Mouse (Mus musculus): ENCODE results near the gene Atl1.

Atl1 gene

DNA sequence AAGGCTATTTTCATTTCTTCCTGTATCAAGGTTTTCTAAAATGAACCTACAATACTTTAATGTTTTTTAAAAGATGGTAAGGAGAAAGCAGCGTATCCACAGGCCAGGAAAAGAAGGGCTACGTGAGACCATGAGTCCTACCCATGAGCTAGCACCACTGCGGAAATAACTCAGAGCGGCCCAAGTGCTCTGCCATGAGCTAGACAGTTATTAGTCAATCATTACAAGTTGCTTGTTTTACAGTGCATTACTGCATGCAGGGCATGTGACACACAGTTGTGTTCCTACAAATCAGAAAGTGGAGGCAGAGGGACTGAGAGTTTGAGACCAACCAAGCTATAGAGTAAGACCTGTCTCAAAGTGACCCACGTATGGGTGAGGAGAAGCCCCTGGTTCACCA is 8.4 kb upstream of the Atl1 start:
- no peak for DNase-seq (ENCODE audit: low spot score)

- no peak for DNase-seq (ENCODE audit: low spot score)
These were observed 7.1 kb upstream of the Atl1 start for GRCm38 (mm10) chr12:69885170-69885923.

- no peak for DNase-seq (ENCODE audit: low spot score)
These were observed 4.6 kb upstream of the Atl1 start for GRCm38 (mm10) chr12:69887776-69888175.

GRCm38 (mm10) chr12:69888345-69888744 is 4.1 kb upstream of the Atl1 start:
- no peak for DNase-seq (ENCODE audit: low spot score)

GRCm38 (mm10) chr12:69890051-69890450 is 2.4 kb upstream of the Atl1 start:
- DNase-seq (ENCODE audit: low spot score): no peak

DNA sequence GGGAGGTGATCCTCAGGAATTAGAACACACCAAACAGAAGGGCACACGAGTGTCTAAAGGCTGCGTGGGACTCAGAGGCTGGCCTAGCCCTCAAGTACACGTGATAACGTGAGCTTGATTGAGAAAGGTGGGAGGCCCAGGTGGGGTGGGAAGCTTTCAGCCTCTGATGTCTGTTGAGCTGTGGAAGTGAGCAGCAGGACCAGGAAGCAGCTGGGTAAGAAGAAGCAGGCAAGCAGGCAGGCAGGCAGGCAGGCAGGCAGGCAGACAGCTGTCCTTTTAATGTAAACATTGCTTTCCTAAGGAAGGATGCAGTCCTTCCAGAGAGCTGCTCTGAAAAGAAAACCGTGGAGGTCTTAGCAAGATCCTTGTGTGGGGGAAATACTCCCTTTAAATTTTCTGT is 1.9 kb upstream of the Atl1 start:
- no peak for DNase-seq (ENCODE audit: low spot score)

- DNase-seq (ENCODE audit: low spot score): no peak
These were observed 693 bp upstream of the Atl1 start for GRCm38 (mm10) chr12:69891721-69892120.

DNA sequence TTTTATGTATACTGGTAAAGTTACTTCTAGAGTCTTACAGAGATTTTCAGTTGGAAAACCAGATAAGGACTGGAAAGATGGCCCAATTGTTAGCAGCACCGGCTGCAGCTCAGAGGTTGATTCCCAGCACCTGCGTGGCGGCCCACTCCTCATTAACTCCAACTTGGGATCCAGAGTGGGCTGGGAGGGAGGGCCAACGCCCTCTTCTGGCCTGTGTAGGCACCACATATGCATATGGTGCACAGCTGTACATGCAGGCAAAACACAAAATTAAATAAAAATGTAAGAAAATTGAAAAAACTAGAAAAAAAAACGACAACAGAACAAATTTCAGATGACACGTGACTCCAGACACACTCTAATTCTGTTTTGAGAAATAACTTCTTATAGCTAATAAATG is 1.5 kb downstream of the Atl1 start:
- no peak for DNase-seq (ENCODE audit: low spot score)

- no peak for DNase-seq (ENCODE audit: low spot score)
These were observed 2.6 kb downstream of the Atl1 start for GRCm38 (mm10) chr12:69895046-69895445.

DNA sequence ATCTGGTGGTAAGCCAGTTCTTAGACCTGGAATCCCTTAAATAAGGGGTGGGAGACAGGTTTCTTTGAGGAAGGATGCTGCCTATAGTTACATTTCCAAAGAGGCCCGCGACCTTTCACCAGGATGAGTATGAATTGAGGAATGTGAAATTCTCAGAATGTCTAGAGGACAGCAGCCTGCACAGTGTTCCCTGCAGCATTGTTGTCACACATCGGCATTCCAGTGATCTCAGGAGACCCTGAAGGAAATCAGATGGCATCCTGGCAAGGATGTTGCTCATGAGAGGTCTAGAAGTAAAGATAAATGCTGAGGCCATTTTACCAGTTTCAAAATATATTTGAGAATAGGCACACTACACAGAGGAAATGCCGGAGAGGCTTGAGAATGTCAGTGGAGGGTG is 5.7 kb downstream of the Atl1 start:
- no peak for DNase-seq (ENCODE audit: low spot score)

- no peak for DNase-seq (ENCODE audit: low spot score)
These were observed 12.6 kb downstream of the Atl1 start for GRCm38 (mm10) chr12:69904991-69905390.

DNA sequence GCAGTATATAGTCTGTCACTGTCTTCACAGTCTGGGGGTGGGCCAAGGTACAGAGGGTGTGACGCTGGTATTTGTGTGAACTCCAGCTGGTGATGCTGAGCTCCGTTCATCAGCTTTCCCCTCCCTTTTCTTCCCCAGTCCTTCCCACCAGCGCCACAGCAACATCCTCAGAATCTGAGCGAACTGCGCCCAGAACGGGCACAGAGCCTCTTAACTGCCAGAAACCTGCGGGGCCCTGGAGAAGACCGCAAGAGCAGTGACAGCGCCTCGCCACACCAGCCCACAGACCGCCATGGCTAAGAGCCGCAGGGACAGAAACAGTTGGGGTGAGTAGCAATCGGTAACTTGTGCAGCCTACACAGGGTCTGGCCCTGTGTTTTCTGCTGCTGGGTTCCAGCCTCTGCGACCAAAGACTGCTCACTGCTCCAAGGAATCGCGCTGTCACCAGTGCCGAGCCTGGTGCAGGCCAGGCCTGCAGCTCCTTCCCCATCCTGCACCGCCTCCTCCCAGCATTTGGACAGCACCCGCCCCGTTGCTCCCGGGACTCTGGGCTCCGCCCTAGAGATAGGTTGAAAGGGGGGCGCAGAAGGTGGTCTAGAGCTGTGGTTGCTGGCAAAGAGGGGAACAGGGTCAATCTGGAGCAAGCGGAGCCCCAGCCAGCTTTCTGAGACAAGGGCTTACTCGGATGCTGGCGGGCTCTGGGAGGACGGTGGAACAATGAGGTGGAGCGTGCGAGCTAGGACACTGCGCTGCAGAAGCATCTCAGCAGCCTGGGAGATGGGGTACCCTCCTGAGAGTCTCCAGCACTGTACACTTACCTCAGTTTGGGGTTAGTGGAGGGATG is 15.5 kb downstream of the Atl1 start:
- DNase-seq (ENCODE audit: low spot score): no peak

DNA sequence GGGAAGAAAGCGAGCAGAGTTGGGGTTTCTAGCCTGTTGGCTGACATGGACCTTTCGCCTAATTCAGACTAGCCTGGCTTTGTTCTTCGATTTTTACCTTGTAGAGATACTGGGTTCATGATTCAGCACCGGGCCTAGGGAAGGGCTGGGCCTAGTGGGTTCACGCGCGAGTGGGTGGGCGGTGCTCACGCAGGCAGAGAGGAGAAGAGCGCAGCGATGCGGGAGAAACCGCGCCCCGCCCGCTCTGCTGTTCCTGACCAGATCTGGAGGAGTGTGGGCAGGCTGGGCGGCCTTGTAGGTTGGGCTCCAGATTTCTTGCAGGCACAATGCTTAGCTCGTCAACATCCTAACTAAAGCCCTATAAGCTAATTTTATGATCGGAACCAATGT is 16.1 kb downstream of the Atl1 start:
- DNase-seq (ENCODE audit: low spot score): no peak

GRCm38 (mm10) chr12:69911906-69912305 is 19.5 kb downstream of the Atl1 start:
- no peak for DNase-seq (ENCODE audit: low spot score)

DNA sequence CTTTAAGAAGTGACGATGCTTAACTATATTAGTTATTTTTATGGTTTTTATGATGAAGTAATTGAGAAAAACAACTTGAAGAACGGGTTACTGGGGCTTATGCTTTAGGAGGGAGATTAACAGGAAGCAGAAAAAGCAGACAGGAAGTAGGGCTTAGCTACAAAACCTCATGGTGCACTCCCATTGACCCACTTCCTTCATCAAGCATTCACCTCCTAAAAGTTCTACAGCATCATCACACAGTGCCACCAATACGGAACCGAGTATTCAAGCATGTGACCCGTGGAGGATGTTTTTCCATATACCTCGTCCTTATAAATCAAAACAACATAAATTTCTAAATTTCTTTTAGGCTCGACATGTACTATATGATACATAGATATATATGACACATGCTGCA is 20.3 kb downstream of the Atl1 start:
- DNase-seq (ENCODE audit: low spot score): no peak

DNA sequence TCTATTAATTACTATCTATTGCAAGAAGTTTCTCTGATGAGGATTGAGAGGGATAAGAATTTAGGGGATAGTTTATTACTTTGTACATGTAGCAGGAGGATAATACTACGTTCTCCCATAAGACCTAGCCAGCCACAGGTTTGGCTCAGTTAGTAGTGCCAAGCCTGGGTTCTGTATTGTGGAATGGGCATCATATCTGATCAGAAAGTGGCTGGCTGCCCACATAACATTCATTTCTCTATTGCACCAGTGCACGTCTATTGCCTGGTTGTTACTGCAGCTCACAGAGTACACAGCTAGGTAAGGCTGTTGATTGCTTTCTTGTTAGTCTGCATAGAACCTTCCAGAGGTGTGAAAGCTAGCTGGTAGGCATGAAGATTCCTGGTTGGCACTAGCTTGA is 25.5 kb downstream of the Atl1 start:
- DNase-seq (ENCODE audit: low spot score): no peak

DNA sequence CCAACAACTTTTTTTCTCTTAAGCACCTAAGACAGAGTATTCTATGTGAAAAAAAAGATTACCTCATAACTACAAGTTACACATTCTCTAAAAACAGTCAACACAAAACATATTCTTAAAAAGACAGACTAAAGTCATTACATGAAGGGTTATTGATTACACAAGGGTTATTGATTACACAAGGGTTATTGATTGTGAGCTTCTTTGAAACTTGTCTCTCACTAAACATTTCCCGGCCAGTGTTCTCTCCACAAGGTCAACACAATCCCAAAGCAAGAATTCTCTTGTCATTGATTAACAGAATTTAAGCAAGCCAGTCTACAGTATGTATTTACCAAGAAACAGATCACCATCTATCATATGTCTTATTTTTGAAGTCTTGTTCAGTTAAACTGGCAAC is 29.7 kb downstream of the Atl1 start:
- no peak for DNase-seq (ENCODE audit: low spot score)

- DNase-seq (ENCODE audit: low spot score): no peak
These were observed 30.7 kb downstream of the Atl1 start for GRCm38 (mm10) chr12:69923128-69923527.

DNA sequence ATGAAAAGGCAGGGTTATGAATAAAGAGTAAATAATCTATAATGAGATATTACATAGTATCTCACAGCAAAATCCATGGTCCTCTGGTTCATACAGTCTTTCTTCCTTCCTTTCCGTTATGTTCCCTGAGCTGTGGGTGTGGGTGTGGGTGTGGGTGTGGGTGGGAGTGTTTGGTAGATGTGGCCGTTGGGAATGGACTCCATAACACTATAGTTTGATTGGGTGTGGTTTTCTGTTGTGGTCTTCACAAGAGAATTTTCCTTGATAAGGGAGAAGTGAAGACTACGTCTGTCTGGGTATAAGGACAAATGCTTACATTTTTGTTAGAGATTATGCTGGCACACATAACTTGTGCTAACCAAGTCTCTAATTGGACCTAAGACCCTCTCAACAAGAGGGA is 31.2 kb downstream of the Atl1 start:
- no peak for DNase-seq (ENCODE audit: low spot score)

GRCm38 (mm10) chr12:69924012-69924411 is 31.6 kb downstream of the Atl1 start:
- no peak for DNase-seq (ENCODE audit: low spot score)

DNA sequence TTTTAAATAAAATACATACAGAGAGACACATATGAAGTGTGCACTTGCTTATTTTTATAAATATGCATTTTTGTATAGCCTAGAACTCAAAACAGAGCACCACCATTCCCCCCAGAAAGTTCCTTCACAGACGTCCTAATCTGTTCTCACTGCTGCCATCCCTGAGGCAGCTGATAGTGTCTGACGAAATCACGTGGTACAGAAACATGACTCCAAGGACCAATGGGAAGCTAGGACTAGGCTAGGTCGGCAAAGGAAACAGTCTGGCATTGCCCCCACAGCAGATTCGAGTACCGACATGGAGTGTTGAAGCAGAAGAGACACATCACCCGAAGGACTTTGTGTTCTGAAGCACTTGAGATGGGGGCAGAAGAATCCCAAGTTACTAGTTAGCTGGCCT is 34.3 kb downstream of the Atl1 start:
- no peak for DNase-seq (ENCODE audit: low spot score)

DNA sequence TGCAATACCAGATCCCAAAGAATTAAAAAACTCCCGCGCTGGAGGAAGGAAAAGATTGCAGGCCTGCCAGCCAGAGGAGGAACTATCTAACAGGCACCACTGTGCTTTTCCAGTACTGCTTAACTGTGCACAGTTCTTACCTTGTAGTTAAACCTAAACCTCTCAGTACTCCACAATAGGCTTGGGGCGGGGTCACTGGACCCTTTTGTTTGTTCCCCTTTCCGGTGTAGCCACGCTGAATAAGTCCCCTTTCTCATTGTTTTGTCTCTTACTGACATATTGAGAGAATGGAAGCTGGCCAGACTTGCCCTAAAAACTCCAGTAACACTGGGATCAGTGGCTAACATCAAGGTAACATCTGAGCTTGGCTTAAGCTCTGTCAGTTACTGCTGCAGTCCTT is 45.3 kb downstream of the Atl1 start:
- no peak for DNase-seq (ENCODE audit: low spot score)

DNA sequence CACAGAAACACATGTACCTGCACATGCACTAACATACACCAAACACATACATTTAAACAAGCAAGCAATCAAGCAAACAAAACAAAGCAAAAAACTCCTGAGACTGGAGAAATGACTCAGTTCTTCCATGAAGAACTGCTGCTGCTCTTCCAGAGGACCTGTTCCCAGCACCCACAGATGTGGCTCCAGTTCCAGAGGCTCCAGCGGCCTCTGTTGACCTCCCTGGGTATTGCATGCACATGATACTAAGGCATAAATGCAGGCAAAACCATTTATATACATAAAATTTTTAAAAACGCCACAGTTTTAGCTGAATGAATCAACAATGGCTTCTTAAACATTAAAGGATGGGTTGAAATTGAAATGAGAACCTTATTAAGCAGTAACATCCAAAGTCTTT is 46.9 kb downstream of the Atl1 start:
- no peak for DNase-seq (ENCODE audit: low spot score)
